Mouse (Mus musculus) cerebellum, adult 11 months (tissue): ENCODE data around the gene A830031A19Rik.

ENCODE experiments used
- DNase-seq: peaks from one replicate; pipeline ENCODE4 v3.0.0; 2022

Gene A830031A19Rik

GRCm38 (mm10) chr11:24074634-24075104 is at the start of gene A830031A19Rik:
Gene A830031A19Rik (minus strand): TSS chr11:24075054.
- DNase-seq = no peak

GRCm38 (mm10) chr11:24123991-24124390 is 49.1 kb upstream of the A830031A19Rik start:
- DNase-seq = no peak

- no peak for DNase-seq
Measured at GRCm38 (mm10) chr11:24122899-24123298, 48.0 kb upstream of the A830031A19Rik start.

- no peak for DNase-seq
Measured at GRCm38 (mm10) chr11:24121136-24121535, 46.3 kb upstream of the A830031A19Rik start.

- DNase-seq = no peak
Measured at GRCm38 (mm10) chr11:24116582-24117318, 41.9 kb upstream of the A830031A19Rik start.

- DNase-seq = no peak
Measured at GRCm38 (mm10) chr11:24116041-24116440, 41.2 kb upstream of the A830031A19Rik start.

- no peak for DNase-seq
Measured at GRCm38 (mm10) chr11:24115017-24115752, 40.3 kb upstream of the A830031A19Rik start.

- no peak for DNase-seq
Measured at GRCm38 (mm10) chr11:24111720-24112119, 36.9 kb upstream of the A830031A19Rik start.

GRCm38 (mm10) chr11:24110113-24110512 is 35.3 kb upstream of the A830031A19Rik start:
- DNase-seq = no peak

- DNase-seq = no peak
Measured at GRCm38 (mm10) chr11:24109388-24109787, 34.5 kb upstream of the A830031A19Rik start.

- no peak for DNase-seq
Measured at GRCm38 (mm10) chr11:24108974-24109373, 34.1 kb upstream of the A830031A19Rik start.

GRCm38 (mm10) chr11:24107414-24107813 is 32.6 kb upstream of the A830031A19Rik start:
- DNase-seq = no peak

- no peak for DNase-seq
Measured at GRCm38 (mm10) chr11:24103128-24103742, 28.4 kb upstream of the A830031A19Rik start.

GRCm38 (mm10) chr11:24102372-24102771 is 27.5 kb upstream of the A830031A19Rik start:
- DNase-seq = no peak

- DNase-seq = no peak
Measured at GRCm38 (mm10) chr11:24101625-24102024, 26.8 kb upstream of the A830031A19Rik start.

- no peak for DNase-seq
Measured at GRCm38 (mm10) chr11:24100449-24101070, 25.7 kb upstream of the A830031A19Rik start.

GRCm38 (mm10) chr11:24099886-24100293 is 25.0 kb upstream of the A830031A19Rik start:
- no peak for DNase-seq

GRCm38 (mm10) chr11:24099215-24099614 is 24.4 kb upstream of the A830031A19Rik start:
- DNase-seq = no peak

GRCm38 (mm10) chr11:24098662-24099061 is 23.8 kb upstream of the A830031A19Rik start:
- no peak for DNase-seq

- DNase-seq = no peak
Measured at GRCm38 (mm10) chr11:24098069-24098468, 23.2 kb upstream of the A830031A19Rik start.

GRCm38 (mm10) chr11:24097026-24097425 is 22.2 kb upstream of the A830031A19Rik start:
- DNase-seq = no peak

GRCm38 (mm10) chr11:24096483-24096882 is 21.6 kb upstream of the A830031A19Rik start:
- no peak for DNase-seq
